Mouse (Mus musculus) adrenal gland, postnatal 25 days (tissue): ENCODE results near the gene Kcnma1. TPM values are rescaled to one million over a fixed set of nuclear protein-coding genes. Genes with fewer than 3 reads are reported as not detected.

Source experiments
- DNase-seq: peaks from one replicate; pipeline ENCODE4 v3.0.0; 2021; ENCODE audit warnings: mixed read lengths
- total RNA-seq: library from RNA; stranded (reverse); gene quantifications from 2 replicates; pipeline ENCODE4 v1.2.3, GENCODE M21; 2021

Kcnma1 gene
- total RNA-seq, 1 experiment from 2014 or later = 64.0 TPM

- DNase-seq = no peak
Measured at GRCm38 (mm10) chr14:23266554-23267309, 747.6 kb downstream of the Kcnma1 start.

- no peak for DNase-seq
Measured at GRCm38 (mm10) chr14:23253154-23253553, 761.1 kb downstream of the Kcnma1 start.

- no peak for DNase-seq
Measured at GRCm38 (mm10) chr14:23244446-23244845, 769.8 kb downstream of the Kcnma1 start.

- DNase-seq = no peak
Measured at GRCm38 (mm10) chr14:23243857-23244256, 770.4 kb downstream of the Kcnma1 start.

Other genes with a start within 250 kb of the Kcnma1 start
- 66.6 and 85.5 TPM in 2 replicates for gene Dlg5, start 231.4 kb upstream of the Kcnma1 start, total RNA-seq